Mouse (Mus musculus): ENCODE data around the gene Actg2.

The Actg2 gene

GRCm38 (mm10) chr6:83478217-83478616, 57.8 kb downstream of the Actg2 start:
- DNase-seq, result no peak

GRCm38 (mm10) chr6:83475431-83475830, 60.6 kb downstream of the Actg2 start:
- no peak for DNase-seq

GRCm38 (mm10) chr6:83473240-83473639, 62.8 kb downstream of the Actg2 start:
- no peak for DNase-seq

- DNase-seq, result no peak
Measured at GRCm38 (mm10) chr6:83471739-83472138, 64.3 kb downstream of the Actg2 start.

- DNase-seq, result no peak
Measured at GRCm38 (mm10) chr6:83464011-83464410, 72.1 kb downstream of the Actg2 start.

Data from embryo, embryonic 11 days (tissue).